Mouse (Mus musculus) right cerebral cortex, adult 18-20 months (tissue): ENCODE measurements around the gene Gid4.
"Not testable (repeated sequence)": the region's sequence is repeated elsewhere in the genome, so short reads cannot be mapped to it uniquely, and the experiment has no call there.

ENCODE experiments used
- DNase-seq: peaks from one replicate; pipeline ENCODE4 v3.0.0; 2022; ENCODE audit warnings: mixed read lengths

Gene Gid4

GRCm38 (mm10) chr11:60435133-60435532, 18.2 kb downstream of the Gid4 start:
- DNase-seq = no peak

- DNase-seq = no peak
Measured at GRCm38 (mm10) chr11:60436618-60437017, 19.7 kb downstream of the Gid4 start.

GRCm38 (mm10) chr11:60439621-60440020, 22.7 kb downstream of the Gid4 start:
- not testable (repeated sequence) for DNase-seq

- no peak for DNase-seq
Measured at GRCm38 (mm10) chr11:60440176-60440575, 23.2 kb downstream of the Gid4 start.

GRCm38 (mm10) chr11:60442896-60443295, 26.0 kb downstream of the Gid4 start:
- DNase-seq = no peak

GRCm38 (mm10) chr11:60444007-60444406, 27.1 kb downstream of the Gid4 start:
- DNase-seq = no peak

GRCm38 (mm10) chr11:60454080-60454744, 37.3 kb downstream of the Gid4 start, which contains the start of gene Drg2:
TSS of gene Drg2 (plus strand) at chr11:60454591.
- DNase-seq = peak; percentile 89

- no peak for DNase-seq
Measured at GRCm38 (mm10) chr11:60454745-60455087, 37.8 kb downstream of the Gid4 start.

- no peak for DNase-seq
Measured at GRCm38 (mm10) chr11:60457973-60458372, 41.0 kb downstream of the Gid4 start.

GRCm38 (mm10) chr11:60465943-60466380, 49.0 kb downstream of the Gid4 start:
- peak; percentile 22 for DNase-seq

- DNase-seq = no peak
Measured at GRCm38 (mm10) chr11:60469039-60469438, 52.1 kb downstream of the Gid4 start, which contains the start of gene Myo15. TSS of gene Myo15 (plus strand) at chr11:60469339.

- no peak for DNase-seq
Measured at GRCm38 (mm10) chr11:60470743-60471142, 53.8 kb downstream of the Gid4 start.

GRCm38 (mm10) chr11:60474534-60474933, 57.6 kb downstream of the Gid4 start:
- DNase-seq = no peak

- no peak for DNase-seq
Measured at GRCm38 (mm10) chr11:60475668-60476362, 58.9 kb downstream of the Gid4 start.

GRCm38 (mm10) chr11:60478121-60478520, 61.2 kb downstream of the Gid4 start:
- DNase-seq = no peak

- DNase-seq = no peak
Measured at GRCm38 (mm10) chr11:60486267-60486666, 69.3 kb downstream of the Gid4 start.

- no peak for DNase-seq
Measured at GRCm38 (mm10) chr11:60492726-60493125, 75.8 kb downstream of the Gid4 start.

- no peak for DNase-seq
Measured at GRCm38 (mm10) chr11:60495692-60496091, 78.7 kb downstream of the Gid4 start.
